Mouse (Mus musculus): Measurements from ENCODE around the gene Gm10337.

DNA sequence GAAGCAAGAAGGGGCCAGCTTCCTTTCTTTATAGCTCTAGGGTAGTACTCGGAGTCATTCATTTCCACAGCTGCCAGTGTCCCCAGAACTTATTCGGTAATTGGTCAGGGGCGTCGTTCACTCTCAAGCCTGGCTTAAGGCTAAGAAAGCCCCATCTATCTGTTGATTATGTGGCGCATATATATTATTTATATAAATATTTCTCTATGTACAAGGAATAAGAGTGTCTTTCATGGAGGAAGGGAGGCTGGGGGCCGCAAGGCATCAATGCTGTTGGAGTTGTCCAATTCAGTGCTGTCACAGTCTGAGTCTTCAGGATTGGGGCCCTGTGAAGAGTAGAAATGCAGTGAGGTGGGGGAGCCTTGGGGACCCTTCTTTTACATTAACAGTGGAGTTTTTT lies 3.7 kb upstream of the Gm10337 start:
- TF ChIP-seq CTCF (IDR thresholded peaks at IDR 0.05; ENCODE audit: low read depth): no peak
- TF ChIP-seq EP300 (IDR thresholded peaks at IDR 0.05; ENCODE audit: low read depth): no peak

All from liver, embryonic 14.5 days (tissue).